Mouse (Mus musculus): ENCODE data around the gene Nfyc.

Nfyc gene

DNA sequence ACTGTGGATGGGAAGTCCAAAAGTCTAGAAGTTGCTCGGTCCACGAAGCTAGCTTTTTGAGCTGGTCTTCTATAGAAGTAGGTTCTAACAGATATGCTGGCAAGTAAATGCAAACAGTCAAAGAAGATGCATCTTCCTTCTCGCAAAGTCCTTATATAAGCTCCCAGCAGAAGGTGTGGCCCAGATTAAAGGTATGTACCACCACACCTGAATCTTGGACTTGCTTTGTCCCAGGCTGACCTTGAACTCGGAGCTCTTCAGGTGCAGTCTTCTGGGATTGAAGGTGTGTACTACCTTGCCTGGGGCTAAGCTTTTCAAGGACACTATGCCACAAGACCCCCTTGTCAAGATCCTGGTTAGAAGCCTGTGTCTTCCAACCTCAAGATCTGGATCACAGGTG is at the start of gene Nfyc:
TSS of gene Nfyc (minus strand) at position 101 of the 400 bp plus-strand sequence.
- DNase-seq (ENCODE audit: low spot score): no peak

GRCm38 (mm10) chr4:120880731-120881432 is 49.5 kb upstream of the Nfyc start:
- DNase-seq (ENCODE audit: low spot score): no peak

- no peak for DNase-seq (ENCODE audit: low spot score)
Observed at GRCm38 (mm10) chr4:120879386-120879785, 48.0 kb upstream of the Nfyc start.

DNA sequence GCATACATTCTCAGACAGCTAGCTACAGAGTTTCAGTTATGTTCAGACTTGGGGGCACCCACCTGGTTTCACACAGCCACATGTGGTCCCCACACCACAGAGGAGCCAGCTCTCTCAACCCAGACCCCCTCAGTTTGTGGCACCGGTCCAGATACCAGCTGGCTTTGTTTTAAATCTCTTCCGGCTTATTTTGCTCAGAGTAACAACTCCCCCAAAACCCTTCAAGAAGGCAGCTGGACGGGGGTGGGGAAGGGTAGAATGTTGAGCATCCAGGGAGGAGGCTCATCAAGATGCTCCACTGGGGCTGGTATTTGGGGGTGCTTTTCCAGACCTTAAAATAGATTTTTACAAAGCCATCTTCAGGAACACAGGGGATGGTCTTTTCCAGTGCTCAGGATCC is 47.4 kb upstream of the Nfyc start:
- DNase-seq (ENCODE audit: low spot score): no peak

- no peak for DNase-seq (ENCODE audit: low spot score)
Observed at GRCm38 (mm10) chr4:120875961-120876360, 44.6 kb upstream of the Nfyc start.

DNA sequence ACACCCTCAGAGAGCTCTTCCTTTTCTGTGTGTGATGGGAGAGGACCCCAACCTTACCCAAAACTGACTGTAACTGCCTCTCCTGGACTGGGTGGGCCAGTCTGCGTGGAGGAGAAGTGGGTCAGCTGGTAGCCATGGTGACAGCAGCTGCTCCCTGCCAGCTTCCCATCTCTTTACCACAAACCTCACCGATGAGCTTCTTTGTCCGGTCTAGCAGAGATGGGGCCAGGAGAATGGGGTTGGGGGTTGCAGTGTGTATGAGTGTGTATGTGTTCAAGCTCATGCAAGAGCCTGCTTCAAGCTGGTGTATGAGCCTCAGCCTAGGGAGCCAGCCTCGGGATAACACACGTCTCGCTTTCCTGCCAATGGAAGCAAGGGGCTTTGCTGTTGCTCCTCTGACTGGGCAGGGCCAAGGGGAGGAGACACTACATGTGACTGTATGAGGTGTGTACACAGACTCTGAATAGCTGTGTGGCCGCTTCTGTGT is 38.9 kb upstream of the Nfyc start:
- DNase-seq (ENCODE audit: low spot score): no peak

GRCm38 (mm10) chr4:120868988-120869387 is 37.6 kb upstream of the Nfyc start:
- DNase-seq (ENCODE audit: low spot score): no peak

DNA sequence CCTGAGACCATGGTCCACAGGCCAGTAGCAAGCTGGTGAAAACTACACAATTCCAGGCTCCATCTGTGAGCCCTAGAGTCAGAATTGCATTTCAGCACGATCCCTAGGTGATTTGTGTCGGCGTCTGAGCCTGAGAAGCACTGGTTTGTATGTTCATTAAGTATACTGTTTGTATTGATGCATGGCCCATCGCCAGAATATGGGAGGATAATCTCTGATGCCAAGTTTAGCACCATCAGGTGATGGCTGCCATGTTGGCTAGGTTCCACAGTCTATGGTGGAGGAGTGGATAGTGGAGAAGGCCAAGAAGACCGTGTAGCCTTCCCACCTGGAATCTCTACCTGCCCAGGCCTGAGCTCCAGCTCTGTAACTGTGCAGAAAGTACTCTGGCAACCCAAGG is 36.9 kb upstream of the Nfyc start:
- DNase-seq (ENCODE audit: low spot score): no peak

GRCm38 (mm10) chr4:120866211-120866610 is 34.8 kb upstream of the Nfyc start:
- no peak for DNase-seq (ENCODE audit: low spot score)

- DNase-seq (ENCODE audit: low spot score): no peak
Observed at GRCm38 (mm10) chr4:120859865-120860264, 28.5 kb upstream of the Nfyc start.

- DNase-seq (ENCODE audit: low spot score): no peak
Observed at GRCm38 (mm10) chr4:120856376-120856775, 25.0 kb upstream of the Nfyc start.

DNA sequence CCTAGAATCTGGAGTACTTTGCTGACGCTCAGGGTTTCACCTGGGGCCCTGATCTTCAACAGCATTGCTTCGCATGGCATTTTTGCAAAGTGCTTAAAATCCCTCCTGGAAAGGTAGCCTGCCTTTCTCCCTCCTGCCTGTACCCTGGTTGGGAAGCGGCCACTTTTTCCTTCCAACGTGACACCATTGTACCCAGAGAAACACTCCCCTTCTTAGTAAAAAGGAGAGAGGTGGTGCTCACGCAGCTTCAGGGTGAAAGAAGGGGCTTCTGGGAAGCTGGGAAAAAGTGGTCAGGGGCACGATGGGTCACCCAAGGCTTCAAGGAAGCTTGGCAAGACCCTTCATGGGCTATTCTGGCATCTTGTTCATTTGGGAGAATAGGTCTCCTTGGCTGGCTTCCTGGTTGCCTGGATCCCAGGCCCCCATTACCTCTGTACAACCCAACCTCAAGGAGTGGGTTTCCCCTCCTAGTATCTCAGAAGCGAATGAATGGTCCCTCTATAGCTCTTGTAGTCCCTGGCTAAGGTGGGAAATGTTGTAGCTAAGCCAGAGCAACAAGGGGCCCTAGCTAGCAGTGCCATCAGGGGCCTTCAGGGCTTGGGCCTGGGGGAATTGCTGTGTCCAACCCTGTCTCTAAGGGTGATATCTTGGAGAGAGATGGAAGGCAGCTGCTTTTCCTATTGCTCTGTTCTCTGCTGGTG is 24.1 kb upstream of the Nfyc start:
- DNase-seq (ENCODE audit: low spot score): no peak

DNA sequence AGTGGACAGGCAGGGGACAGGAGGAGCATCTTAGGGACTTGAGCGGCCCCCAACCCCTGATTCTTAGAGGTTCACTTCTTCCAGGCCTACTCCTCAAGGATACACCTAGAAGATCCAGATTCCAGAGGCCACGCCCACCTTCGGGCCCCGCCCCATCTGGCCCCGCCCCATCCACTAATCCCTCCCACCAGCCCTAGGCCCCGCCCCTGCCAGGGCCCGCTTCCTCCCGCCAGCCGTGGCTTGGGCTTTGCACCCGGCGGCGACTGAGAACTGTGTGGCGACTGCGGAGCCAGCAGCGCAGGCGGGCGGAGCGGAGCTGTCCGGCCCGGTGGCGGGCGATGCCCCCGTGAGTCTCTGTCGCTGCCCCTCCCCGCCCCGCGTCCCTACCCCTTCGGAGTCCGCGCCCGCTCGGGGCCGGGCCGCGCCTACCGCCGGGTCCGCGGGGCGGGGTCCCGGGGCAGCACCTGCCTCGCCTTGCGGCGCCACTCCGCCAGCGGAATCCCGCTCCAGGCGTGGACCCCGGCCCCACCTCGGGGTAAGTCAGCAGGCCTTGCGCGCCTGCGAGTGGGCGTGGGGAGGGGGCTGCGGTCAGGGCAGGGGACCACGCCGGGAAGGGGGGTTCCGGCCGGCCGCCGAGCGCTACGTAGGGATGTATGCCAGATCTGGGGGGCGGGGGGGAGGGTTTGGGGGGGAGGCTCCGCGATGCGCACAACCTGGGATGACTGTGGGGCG is 23.4 kb upstream of the Nfyc start, which contains the start of gene Rims3:
TSS of gene Rims3 (plus strand) at position 229 of the 732 bp plus-strand sequence.
- peak; percentile 67 for DNase-seq (ENCODE audit: low spot score)

DNA sequence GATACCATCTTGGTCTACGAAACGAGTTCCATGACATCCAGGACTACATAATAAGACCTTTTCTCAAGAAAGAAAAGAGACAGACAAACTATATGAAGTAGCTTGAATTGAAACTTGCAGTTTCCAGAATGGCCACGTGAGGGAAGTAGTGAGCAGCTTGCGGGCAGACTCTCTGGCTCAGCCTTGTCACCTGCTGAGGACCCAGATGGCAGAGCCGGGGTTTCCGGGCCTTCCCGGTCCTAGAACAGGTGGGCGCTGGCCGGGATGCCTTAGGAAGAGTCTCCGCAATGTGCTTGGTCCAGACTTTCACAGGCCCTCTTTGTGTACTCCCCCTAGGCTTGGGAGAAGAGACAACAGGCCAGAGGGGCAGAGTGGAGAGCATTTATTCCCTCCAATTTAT is 19.6 kb upstream of the Nfyc start:
- DNase-seq (ENCODE audit: low spot score): peak; percentile 58

DNA sequence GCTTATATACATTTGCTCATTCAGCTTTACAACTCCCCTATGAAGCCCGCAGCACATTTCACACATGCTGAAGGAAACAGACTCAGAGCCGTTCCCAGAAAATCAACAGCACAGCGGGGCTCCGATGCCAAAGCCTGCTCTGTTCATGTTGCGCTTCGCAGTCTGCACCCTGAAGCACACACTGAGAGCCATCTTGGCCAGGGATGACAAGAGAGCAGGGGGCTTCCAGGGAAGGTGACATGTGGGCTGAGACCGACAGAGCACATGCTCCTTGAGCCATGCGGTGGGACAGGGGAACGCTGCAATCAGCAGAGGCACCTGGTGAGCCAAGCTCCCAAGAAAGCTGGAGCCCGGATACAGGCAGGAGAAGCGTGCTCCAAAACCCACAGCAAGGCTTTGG is 18.1 kb upstream of the Nfyc start:
- no peak for DNase-seq (ENCODE audit: low spot score)

DNA sequence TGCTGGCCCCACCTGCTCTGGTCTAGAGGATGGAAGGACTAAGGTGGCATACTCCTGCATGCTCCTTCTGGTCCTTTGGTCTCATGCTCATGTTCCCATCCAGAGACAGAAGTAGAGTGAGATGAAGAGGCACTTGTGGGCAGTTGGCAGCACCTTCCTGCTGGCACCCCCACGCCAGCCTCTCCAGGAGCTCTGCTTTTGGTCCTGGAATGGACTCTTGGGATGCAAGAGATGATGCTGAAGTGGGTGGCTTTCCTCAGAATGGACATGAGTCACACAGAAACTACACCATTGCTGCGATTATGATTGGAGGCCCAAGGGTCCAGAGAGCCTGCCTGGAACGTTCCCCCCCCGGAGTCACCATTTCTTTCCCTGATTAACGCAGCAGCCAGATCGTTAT is 17.5 kb upstream of the Nfyc start:
- no peak for DNase-seq (ENCODE audit: low spot score)

DNA sequence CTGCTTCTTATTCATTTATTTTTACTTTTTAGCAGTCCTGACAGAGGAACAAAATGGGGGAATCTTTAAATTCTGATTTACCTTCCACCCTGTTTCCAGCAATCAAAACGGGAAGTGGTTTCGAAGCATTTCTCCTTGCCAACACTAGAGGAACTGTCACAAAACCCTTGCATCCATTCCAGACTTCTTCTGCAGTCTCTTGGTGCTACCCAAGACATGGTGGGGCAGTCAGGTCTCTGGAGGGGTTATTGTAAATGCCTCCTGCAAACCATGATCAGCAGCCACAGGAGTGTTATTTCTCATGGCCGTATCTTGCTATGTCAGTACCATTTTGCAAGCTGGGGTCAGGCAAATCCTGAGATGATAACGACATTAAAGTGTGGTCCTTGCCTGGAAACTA is 13.7 kb upstream of the Nfyc start:
- DNase-seq (ENCODE audit: low spot score): no peak

GRCm38 (mm10) chr4:120844423-120845082 is 13.2 kb upstream of the Nfyc start:
- no peak for DNase-seq (ENCODE audit: low spot score)

- no peak for DNase-seq (ENCODE audit: low spot score)
Observed at GRCm38 (mm10) chr4:120841342-120841741, 10.0 kb upstream of the Nfyc start.

- DNase-seq (ENCODE audit: low spot score): no peak
Observed at GRCm38 (mm10) chr4:120830767-120831166, 605 bp downstream of the Nfyc start.

GRCm38 (mm10) chr4:120826418-120826817 is 5.0 kb downstream of the Nfyc start:
- no peak for DNase-seq (ENCODE audit: low spot score)
